Mouse (Mus musculus): Measurements from ENCODE around the gene Tsen2.
A peak's percentile ranks its signal among the peaks of the same experiment; 100 is the strongest.

The Tsen2 gene

GRCm38 (mm10) chr6:115544442-115544970 is at the start of gene Tsen2:
Gene Tsen2 (plus strand): TSS chr6:115544664.
- peak; percentile 96 for DNase-seq

- peak; percentile 37 for DNase-seq
Observed at GRCm38 (mm10) chr6:115499540-115499939, 44.9 kb upstream of the Tsen2 start.

DNA sequence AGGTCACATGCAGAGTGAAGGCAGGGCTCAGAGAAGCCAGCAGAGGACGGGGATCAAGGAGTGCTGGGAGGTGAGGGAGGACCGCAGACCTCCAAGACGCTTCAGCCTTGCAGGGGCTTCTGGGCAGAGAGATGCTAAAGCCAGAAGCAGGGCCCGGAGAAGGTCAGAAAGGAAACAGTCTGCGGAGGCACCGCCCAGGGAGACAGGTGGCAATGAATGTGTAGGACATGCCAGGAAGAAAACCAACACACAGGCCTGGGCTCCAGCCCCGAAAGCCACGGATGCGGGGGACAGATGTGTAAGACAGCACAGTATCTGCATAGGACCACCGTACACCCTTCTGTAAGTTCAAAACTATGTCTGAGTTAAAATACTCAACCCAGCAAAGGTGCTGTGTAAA is 44.2 kb upstream of the Tsen2 start:
- no peak for DNase-seq

DNA sequence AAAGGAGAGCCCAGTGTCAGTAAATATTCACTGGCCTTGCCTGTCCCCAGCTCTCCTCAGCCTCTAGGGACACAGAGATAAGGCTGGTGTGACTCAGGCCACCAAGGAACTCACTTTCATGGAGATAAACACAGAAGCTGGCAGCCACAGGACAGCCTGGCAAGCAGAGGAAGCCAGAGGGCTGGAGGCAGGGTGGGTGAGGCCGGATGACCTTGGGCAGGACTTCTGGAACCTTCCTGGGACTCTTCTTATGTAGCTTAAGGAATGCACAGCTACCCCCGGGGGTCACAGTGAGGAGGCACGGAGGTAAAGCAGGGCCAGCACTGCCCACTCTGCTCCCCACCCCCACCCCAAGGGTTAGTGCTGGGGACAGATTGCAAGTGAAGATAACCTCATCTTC is 43.3 kb upstream of the Tsen2 start:
- no peak for DNase-seq

DNA sequence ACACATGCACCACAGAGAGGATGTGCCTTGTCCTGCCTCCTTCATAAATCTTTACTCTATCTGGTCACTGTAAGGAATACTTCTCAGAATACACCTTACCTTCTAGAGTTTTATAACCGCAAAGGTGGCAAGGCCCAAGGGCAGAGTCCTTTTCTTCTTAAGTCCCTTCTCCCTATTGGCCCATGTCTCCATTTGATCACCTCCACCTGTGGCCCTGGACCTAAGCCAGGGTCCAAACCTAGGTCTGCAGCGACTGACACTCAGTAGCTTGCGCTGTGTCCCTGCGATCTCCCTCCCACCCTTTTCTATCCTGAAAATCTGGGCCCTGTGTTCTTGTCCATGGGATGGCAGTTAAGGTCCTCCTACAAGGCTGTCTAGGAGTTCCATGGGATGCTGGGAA is 41.4 kb upstream of the Tsen2 start:
- no peak for DNase-seq

DNA sequence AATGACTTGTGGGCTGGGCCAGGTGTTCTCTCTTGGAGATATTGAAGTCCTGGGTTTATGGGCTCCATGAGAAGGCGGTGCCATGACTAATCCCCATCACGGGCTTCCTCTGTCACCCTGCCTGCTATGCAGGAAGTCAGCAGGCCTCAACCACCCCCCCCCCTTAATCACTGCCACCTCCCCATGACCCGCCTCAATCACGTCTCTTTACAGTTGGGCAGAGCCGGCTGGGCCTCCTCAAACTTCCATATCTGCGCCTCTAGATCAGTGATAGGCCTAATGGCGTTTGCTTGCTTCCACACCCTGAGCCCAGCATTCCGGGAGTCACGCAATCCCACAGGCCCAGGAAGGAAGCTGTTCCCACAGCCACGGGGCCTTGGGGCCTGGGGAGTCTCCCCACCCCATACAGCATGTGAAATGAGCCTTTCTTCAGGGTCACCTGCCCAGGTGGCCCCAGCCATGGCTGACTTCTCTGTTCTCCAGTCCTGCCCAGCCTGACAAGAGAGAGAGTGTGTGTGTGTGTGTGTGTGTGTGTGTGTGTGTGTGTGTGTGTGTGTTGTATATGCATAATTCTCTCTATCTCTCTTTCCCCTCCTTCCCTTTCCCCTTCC is 40.8 kb upstream of the Tsen2 start:
- DNase-seq = no peak

DNA sequence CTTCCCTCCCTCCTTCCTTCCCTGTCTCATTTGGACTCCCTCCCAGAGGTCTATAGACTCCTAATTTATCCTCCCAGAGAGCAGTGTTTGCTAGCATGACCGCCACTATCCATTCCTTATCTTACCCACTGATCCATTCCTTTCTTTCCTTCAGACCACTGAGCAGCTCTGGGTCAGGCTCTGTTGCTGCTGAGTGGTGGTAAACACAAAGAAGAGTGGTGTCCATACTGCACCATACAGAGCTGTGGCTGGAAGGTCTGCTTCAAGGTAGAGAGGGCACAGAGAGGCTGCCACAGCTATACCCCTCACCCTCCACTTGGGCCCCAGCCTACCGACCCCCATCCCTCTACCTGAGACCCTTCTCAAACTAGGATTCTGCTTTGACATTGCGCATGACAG is 40.3 kb upstream of the Tsen2 start:
- DNase-seq = no peak

DNA sequence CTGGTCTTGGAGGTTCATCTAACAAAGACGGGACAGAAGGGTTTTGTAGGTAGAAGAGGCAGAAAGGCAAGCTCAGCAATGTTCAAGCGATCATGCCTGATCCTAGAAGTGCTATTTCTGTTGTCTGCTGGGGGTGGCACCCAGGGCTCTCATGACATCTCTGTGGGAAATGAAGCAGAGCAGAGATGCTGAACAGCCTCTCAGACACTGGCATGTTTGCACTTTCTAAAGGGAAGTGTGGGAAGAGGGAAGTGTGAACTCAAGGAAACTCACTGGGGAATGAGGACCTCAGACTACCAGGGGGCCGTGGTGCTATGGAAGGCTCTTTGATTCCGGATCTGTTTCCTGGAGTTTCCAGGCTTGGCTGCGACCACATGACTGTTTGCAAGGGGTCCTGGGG is 39.5 kb upstream of the Tsen2 start:
- DNase-seq = no peak

- DNase-seq = no peak
Observed at GRCm38 (mm10) chr6:115506425-115506824, 38.0 kb upstream of the Tsen2 start.

GRCm38 (mm10) chr6:115511447-115511846 is 33.0 kb upstream of the Tsen2 start:
- DNase-seq = no peak

GRCm38 (mm10) chr6:115513207-115513606 is 31.3 kb upstream of the Tsen2 start:
- DNase-seq = no peak

- DNase-seq = no peak
Observed at GRCm38 (mm10) chr6:115517904-115518303, 26.6 kb upstream of the Tsen2 start.

DNA sequence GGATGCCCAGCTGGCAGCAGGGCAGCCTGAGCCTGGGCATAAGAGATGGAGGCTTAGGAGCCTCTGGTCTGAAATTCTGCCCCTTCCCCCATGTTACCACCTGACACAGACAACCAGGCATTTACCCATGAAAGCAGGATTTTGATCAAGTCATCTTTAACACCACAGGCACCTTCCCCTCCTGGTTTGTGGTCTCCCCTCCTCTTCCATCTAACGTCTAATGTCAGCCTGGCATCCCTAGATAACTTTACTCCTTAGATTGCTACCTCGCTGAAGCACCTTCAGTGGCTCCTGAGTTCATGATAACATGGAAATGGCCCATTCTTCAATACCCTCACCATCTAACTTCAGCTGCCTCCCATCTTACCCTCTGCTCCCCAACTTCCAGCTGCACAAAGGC is 26.1 kb upstream of the Tsen2 start:
- no peak for DNase-seq

DNA sequence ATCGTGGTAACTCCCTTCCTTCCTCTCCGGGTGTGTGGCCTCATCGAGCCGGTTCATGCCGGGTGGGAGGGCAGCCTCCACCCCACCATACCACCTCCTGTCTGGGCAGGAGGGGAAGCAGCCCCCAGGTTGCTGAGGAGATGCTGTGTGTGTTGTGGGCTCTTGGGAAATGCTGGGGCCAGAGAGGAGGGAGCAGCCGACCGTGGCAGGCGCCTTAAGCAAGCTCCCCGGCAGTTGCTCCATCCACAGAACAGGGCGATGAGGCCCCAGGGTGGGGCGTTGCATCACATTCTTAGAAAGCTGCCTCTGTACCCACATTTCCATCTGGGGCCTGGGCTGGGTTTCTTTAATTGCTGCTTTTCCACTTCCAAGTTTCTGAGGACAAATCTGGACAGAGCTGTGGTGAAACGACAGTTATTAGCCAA is 25.2 kb upstream of the Tsen2 start:
- DNase-seq = peak; percentile 48

DNA sequence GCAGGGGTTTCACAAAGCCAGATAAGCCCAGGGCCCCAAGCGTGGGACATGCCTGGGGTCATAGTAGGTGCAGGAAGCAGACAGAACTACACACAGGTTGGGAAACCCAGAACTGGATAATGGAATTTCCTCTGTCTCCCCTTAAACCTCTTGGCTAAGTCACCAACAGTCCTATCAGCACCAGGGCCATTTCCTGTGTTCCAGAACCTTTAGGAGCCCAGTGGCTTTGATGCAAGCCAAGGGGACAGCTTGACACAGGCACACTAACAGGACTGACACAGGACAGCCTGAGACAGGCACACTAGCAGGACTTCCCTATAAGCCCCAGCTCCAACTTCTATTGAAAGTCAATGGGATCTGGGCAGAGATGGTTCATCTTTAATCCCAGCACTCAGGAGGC is 22.5 kb upstream of the Tsen2 start:
- DNase-seq = no peak

DNA sequence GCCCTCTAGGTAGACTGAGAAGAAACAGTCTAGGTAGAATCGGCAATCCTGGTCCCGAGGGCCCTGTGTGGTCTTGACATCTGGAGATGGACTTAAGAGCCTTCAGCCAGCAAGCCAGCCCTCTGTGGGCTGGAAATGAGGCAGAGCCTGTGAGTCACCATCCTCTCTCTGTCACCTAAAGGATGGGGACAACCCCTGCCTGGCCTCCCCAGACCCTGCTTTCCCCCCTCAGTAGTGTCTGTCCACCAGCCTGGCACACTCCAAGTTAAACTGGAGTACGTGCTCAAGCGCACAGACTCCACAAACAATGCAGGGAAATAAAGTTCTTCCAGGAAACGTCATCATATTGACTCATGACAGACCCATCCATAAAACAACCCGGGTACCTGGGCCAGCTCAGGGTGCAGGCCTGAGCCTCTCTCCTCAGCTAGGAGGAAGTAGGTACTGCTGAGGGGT is 21.7 kb upstream of the Tsen2 start:
- no peak for DNase-seq

DNA sequence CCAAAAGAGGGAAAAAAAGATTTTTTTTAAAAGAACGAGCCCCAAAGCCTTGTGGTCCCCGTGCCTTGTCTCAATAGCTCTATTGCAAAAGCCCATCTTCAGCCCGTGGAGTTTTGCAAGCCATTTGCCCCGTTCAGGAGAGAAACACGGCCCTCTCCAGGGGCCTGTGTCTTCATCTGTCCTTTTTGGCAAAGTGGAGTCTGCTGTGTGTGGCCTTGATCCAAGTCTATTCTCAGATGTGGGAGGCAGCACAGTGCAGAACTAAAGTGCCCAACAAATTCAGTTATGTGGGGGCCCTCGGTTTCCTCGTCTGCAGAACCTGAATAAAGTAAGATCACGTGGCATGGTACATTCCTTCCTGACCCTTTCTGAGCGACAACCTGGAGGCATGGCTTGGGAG is 21.3 kb upstream of the Tsen2 start:
- DNase-seq = no peak

DNA sequence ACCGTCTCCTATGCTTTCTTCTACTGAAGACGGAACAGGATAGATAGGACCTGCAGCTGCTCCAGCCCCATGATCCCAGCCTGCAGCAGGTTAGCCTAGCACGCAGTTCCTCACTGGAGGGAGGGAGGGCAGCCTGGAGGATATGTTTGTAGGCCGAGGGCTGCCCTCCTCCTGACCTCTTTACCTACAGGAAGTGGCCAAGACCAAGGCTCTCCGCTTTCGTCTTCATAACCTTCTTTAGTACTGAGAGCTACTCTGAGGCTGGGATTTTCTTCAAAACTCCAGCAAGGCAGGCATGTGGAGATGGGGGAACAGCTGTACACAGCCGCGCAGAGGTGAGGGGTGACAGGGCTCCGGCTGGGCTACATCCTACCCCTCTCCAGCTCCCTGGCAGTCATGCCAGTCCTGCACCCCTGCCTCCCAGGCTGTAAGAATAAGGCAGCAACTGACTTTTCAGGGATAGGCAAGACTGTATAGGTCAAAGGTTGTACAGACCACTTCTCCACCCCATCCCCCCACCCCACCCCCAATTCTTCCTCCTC is 19.9 kb upstream of the Tsen2 start:
- DNase-seq = no peak

GRCm38 (mm10) chr6:115527418-115527817 is 17.0 kb upstream of the Tsen2 start:
- no peak for DNase-seq

- no peak for DNase-seq
Observed at GRCm38 (mm10) chr6:115528372-115528771, 16.1 kb upstream of the Tsen2 start.

GRCm38 (mm10) chr6:115534617-115535016 is 9.8 kb upstream of the Tsen2 start:
- peak; percentile 42 for DNase-seq

DNA sequence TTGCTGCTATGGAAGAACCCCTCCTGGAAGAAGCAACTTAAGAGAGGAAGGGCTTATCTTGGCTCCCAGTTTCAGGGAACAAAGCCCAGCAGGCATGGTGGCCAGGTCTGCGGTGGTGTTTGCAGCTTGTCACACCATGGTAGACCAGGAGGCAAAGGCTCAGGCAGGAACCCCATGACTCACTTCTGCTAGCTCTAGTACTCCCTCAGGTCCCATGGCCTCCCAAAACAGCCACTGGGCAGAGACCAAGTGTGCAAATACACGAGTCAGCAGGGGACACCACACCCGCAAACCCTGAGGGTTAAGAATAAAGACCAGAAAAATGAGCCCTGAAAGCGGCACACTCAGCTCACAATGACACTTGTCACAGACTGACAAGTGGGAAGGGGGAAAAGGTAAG is 8.3 kb upstream of the Tsen2 start:
- no peak for DNase-seq

- peak; percentile 85 for DNase-seq
Observed at GRCm38 (mm10) chr6:115538645-115539429, 5.6 kb upstream of the Tsen2 start.

GRCm38 (mm10) chr6:115541676-115542275 is 2.7 kb upstream of the Tsen2 start:
- no peak for DNase-seq

All from lung, postnatal 14 days (tissue).